Mouse (Mus musculus) gastrocnemius, postnatal 14 days (tissue): ENCODE measurements at regions not wholly inside any gene's neighbourhood (a gene's known extent, or its start where the extent isn't known, plus 50 kb on each side); places are given as distances from the start of the nearest gene placed in this dataset.

Source experiments
- DNase-seq: peaks from one replicate; pipeline ENCODE4 v3.0.0; 2021; ENCODE audit warnings: mixed read lengths
- intact Hi-C: fragments of 180-260 bp; cut with DNase I; formaldehyde crosslinking; loops from one replicate; pipeline ENCODE4 v1.15.1; 2025; ENCODE audit warnings: low total_unique reads

DNA sequence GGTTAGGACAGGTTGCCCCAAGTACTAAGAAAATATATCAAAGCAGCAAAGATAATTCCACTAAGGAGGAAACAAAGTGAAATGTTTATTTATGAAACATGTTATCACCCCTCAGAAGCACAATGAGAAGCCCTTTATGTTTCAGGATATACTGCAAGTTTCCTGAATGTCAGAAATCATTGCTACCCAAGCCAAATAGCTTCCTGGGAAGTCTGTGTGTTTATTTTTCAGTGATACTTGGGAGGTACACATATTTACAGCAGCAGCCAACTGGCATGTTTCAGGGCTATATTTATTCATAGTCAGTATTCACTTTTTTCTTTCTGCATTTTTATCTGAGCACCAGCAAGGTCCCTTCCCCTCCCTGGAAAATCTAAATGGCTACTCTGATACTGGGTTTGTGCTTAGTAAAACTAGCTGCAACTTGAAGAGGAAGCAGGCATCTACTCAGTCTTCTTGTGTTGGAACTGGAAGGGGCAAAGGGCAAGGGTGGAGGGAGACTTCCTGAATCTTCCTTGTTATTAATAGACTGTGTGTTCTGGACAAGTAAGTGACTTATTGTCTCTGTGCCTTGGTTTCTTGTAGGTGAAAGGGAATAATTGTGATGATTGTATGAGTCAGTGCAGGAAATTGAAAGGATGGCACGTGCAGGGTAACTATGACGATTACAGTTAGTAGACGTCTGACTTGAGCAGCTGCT, 236.5 kb upstream of the Dach1 start:
- DNase-seq, result no peak
- intact Hi-C loops, result no loop called here

- DNase-seq, result no peak
- intact Hi-C loops, result no loop called here
Measured at GRCm38 (mm10) chr14:98404026-98404425, 234.5 kb upstream of the Dach1 start.

- no peak for DNase-seq
- intact Hi-C loops, result no loop called here
Measured at GRCm38 (mm10) chr14:98387871-98388270, 218.3 kb upstream of the Dach1 start.
